Mouse (Mus musculus) induced T-regulatory cell, adult 2 months (primary cell): ENCODE results near the gene Gm10118.

Experiments
- DNase-seq: peaks from one replicate; pipeline ENCODE4 v3.0.0-alpha.2; 2012; ENCODE audit warnings: low read depth

Gene Gm10118

DNA sequence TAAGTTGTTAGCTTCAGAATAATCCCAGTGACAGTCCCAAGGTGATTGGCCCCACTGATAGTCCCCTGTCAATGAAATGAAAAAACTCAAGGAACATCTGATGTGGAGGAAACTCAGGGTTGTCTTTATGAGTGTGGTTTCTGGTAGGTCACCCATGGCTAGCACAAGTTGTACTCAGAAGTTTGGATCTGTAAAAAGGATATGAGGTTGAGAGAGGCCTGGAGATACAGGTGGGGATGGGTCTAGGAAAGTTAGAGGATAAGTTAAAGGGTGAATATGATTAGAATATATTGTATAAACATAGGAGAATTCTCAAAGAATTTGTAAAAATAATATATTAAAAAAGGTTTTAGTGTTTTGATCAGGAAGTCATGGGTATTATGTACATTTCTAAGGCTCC lies at the start of gene Gm10118:
Gene Gm10118, minus strand, starts transcription at position 101 of the 400 bp plus-strand sequence.
- no peak for DNase-seq

DNA sequence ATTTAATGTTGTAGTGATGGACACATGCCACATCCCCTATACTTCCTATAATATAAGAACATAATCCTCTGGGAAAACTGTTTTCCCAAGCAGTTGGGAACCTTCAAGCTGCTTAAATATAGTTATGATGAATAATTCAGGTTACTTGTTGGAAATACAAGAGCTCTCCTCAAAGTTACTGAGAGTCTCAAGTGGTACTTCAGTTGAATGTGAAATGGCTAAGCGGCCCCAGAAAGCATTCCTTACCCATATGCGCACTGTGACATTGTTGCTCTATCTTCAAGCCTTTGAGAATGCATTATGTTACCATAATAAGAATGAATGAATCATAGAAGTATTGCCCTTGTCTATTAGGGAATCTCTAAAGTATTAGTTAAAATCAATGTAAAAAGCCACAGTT lies 45.1 kb upstream of the Gm10118 start:
- no peak for DNase-seq

DNA sequence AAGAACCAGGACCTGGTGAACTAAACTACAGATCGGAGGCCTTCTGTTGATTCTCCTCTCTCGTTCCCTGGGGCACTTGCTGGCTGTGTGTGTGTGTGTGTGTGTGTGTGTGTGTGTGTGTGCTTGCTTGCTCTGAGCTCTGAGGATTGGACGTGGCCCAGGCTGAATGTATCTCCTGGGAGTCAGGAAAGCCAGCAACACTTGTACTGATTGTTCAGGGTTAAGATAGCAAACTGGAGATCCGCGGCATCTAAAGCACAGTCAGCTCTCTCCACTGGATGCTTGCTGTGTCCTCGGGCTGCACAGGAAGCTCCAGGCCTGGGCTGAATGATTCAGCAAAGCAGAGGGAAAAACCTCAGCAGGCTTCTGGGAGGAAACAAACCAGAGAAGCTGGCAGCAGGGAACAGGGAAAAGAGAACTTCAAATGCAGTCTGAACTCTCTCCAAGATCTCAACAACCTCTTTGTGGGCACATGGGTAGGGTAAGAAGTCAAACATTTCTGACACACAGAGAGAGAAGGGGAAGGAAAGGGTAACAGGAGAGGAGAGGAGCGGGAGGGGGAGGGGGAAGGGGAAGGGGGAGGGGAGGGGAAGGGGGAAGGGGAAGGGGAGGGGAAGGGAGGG lies 27.2 kb upstream of the Gm10118 start:
- no peak for DNase-seq

DNA sequence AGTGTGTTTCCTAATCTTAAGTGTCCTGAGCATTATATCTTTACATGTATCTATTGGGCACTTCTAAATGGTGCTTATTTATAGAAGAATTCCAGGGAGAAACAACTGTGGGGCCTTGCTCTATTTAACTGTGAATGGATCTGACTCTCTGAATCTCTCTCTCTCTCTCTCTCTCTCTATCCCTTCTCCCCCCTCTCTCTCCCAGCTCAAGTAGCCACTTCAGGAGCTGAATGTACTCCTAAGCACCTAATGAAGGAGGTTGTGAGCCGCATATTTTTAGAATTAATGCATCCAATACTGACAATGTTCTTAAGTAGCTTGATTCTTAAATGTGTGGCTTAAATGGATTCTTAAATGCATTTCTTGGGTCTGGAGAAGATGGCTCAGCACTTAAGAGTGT lies 24.2 kb upstream of the Gm10118 start:
- DNase-seq: no peak

DNA sequence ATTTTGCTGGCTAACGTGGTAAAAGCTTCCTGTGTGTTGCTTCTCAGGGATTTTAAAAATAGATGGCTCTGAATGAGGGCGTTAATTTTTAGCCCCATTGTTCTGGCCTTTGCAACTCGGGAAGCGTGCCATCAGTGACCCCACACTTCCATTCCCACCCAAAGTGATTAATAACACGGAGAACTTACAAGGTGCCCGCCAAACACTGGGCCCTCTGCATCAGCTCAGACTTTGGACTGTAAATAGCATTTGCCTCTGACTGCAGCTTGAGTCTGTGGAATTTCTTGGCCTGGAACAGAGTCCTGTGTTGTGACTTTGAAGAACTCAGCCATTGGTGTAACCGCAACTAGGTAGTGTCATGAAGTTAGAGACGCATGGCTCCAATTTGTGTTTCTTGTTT lies 23.6 kb upstream of the Gm10118 start:
- no peak for DNase-seq

DNA sequence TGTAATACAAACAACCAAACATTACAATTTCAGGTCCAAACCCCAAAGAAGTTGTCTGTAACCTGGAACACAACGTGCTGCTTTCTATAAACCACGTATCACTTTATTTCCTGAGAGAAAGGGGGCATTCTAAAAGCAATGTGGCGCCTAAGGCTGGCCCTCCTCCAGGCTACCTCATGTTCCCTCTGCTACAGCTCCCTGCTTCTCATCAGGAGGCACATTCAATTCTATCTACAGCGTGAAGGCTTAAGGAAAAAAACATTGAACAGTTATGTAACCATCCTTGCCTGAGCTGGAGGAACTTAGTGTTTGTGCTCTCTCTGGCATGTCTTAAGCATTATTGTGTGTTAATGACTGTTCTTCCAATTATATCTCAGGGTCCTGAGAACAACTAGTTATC lies 20.0 kb upstream of the Gm10118 start:
- DNase-seq: no peak

DNA sequence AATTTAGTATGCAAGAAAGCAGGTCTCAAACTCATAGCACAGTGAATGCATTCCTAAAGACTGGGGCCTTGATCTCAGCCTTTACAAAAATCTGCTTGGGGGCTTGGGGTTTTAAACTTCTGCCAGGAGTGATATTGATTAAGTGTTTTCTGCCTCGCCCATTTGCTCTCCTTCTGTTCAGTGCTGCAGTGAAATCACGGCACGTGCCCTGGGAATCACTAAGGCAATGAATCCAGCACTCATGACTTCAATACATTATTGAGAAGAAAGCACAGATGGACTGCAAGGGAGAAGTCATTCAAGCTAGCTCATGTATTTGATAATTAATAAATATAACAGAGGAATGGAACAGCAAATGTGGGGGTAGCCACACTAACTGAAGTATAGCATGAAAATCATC lies 18.3 kb upstream of the Gm10118 start:
- no peak for DNase-seq

DNA sequence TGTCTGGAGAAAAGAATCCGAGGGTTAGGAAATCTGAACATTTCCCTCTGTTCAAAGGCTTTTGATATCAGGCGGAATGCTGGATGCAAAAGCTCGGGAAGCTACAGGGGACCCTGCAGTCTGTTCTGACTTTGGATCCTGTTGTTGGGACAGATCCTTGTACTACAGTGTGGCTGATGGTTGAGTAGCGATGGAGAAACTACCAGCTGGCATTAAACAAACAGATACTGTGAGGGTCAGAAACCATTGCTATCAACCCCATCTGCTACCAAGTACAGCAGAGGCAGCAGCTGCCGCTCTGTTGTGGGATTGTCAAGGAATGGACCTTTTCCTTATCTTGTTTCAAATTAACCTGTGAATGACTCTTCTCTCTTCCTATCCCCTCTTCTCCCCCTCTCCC lies 6.7 kb upstream of the Gm10118 start:
- no peak for DNase-seq

DNA sequence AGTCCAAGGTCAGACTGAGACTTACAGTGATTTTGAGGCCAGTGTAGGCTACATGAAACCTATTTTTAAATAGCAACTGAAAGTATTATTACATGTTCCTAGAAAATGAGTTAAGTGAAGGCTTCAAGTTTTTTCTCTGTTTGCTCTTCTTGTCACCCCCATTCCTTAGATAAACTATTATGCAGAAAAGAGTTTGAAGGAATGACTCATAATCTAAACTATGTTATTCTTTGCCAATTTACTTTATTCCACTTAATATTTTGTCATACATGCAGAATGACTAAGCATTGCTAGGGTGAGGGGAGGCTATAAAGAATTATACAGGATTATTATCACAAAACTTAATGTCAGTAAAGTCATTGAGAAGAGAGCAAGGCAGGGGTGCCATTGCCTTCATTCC lies 18.4 kb downstream of the Gm10118 start:
- no peak for DNase-seq

DNA sequence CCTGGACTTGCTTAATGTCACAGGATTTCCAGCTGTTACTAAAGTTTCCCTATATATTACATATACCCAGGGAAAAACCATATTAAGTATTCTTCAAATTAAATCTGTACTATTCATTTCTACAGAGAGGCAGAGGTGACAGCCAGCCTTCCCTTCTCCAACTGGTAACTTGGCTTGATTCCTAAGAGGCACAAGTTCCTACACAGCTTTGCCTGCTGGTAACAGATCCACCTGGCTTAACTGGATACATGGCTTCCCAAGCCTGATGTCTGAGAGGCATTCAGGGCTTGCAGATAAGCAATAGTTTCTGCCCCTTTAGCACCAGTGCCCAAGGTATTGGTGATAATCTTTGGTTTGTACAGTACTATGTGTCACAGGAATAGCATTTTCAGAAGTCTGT lies 27.3 kb downstream of the Gm10118 start:
- no peak for DNase-seq

DNA sequence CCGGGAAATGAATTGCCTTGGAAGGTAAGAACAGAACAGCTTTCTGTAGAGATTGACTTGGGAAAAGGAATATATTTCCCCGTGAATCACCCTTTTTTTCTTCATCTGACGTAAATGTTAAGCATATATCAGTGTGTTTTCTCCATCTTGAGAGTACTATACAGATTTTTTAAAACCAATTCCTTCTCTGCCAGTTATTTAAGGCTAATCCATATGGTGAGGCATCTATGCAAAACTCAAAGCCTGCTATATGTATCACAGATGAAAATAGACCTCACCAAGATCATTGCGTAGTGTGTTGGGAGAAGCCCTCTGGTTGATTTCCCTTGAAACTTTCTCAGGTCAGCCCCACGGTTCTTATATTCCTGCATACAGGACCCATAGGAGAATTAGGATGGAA lies 32.6 kb downstream of the Gm10118 start:
- no peak for DNase-seq

DNA sequence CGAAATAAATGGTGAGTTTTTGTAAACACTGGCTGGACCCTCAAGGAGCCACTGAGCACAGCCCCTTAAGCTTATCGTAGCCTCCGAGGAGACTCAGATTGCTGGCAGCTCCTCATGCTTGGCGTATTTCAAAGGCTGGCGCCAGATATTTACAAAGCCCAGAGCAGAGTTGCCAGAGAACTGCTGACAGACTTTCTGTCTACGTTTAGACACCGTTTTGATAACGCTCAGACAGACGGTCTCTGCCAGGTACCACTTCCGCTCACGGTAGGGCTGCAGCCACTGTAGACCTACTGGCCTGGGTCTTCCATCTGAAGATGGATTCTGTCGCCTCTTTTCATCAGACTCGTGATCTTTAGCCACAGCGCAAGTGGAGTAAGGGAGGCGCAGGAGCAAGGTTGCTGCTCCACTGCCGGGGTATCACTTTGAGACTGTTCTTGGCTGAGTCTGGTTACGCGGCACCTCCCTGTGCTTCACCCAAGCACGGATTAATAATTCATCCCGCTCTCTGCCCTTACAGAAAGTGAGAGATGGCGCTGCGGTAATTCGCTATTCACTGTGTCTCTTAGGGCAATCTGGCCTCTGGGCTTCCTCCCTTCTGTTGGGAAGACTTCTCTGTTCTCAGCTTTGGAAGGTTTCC lies 40.7 kb downstream of the Gm10118 start:
- DNase-seq: no peak

DNA sequence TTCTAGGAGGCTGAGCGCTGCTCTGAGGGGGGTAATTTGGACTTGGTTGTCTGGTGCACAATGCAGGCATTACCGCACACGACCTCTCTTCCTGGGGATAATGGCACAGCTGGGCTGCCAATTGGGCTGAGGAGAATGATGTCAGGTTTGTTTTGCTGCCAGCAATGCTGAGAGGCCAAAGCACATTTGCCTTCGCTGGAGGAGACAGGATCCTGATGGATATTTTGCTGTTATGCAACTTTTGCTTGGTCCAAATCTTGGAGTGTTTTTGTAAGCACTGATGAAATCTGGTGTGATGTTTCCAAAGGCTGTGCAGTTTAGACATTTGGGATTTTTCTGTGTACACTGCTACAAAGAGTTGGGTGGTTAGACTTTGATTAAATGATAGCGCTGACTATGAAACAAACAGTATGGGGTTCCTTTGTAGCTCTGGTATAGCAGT lies 46.8 kb downstream of the Gm10118 start:
- no peak for DNase-seq
